Mouse (Mus musculus) forebrain, embryonic 16.5 days (tissue): ENCODE measurements at regions not wholly inside any gene's neighbourhood (a gene's known extent, or its start where the extent isn't known, plus 50 kb on each side); places are given as distances from the start of the nearest gene placed in this dataset.

Source experiments
- ATAC-seq: fragments of 200-750 bp; cut with Nextera tagmentation; 2 replicates; pipeline ENCODE4 v1.8.0; 2017; ENCODE audit warnings: mild to moderate bottlenecking, moderate library complexity
- H3K27ac ChIP-seq: fragments of 300-500 bp; sonication (generic); 2 replicates; pipeline ENCODE4 v1.5.1; 2014; ENCODE audit warnings: low read length, control low read depth
- H3K27me3 ChIP-seq: fragments of 300-500 bp; sonication (generic); replicated peaks from 2 replicates; pipeline ENCODE4 v1.6.1; 2014; ENCODE audit warnings: low read length; ENCODE audit not compliant: control insufficient read depth, insufficient read depth
- H3K36me3 ChIP-seq: fragments of 300-500 bp; sonication (generic); 2 replicates; pipeline ENCODE4 v1.6.1; 2014; ENCODE audit not compliant: control insufficient read depth, insufficient read depth
- H3K4me1 ChIP-seq: fragments of 300-500 bp; sonication (generic); replicated peaks from 2 replicates; pipeline ENCODE4 v1.6.1; 2014; ENCODE audit warnings: low read length; ENCODE audit not compliant: control insufficient read depth, insufficient read depth
- H3K4me2 ChIP-seq: fragments of 300-500 bp; sonication (generic); 2 replicates; pipeline ENCODE4 v1.6.1; 2014; ENCODE audit warnings: mild to moderate bottlenecking, low read length, control low read depth
- H3K4me3 ChIP-seq: fragments of 300-500 bp; sonication (generic); replicated peaks from 2 replicates; pipeline ENCODE4 v1.5.1; 2014; ENCODE audit warnings: mild to moderate bottlenecking, low read length, control low read depth
- H3K9ac ChIP-seq: fragments of 300-500 bp; sonication (generic); replicated peaks from 2 replicates; pipeline ENCODE4 v1.6.1; 2014; ENCODE audit warnings: low read depth, low read length, control low read depth
- H3K9me3 ChIP-seq: fragments of 300-500 bp; sonication (generic); 2 replicates; pipeline ENCODE4 v1.6.1; 2016; ENCODE audit warnings: low read length; ENCODE audit not compliant: control insufficient read depth
- WGBS: fragments of 180-500 bp; shearing (Covaris S2); extraction: QIAGEN DNeasy Blood & Tissue Kit; methylation state at CpG from one replicate; pipeline ENCODE4 v1.1.7; 2014; 5-methylcytosine and 5-hydroxymethylcytosine counted together

- no peaks in the 10 kb centered on the region for H3K36me3 ChIP-seq
- WGBS = 58% methylated on average over 11 of the region's 11 CpGs
- peak; percentile 50; the same call in 1 of the 2 replicates for ATAC-seq
Measured at GRCm38 (mm10) chr11:37650095-37650494, 414.3 kb upstream of the Tenm2 start.

GRCm38 (mm10) chr11:37623290-37623689 is 387.5 kb upstream of the Tenm2 start:
- 57% methylated on average over 2 of the region's 2 CpGs for whole genome bisulfite sequencing
- Histone ChIP-seq H3K27ac (no peak overlapping the region), H3K9me3 (no peaks in the 10 kb centered on the region), H3K27me3 (no peaks in the 10 kb centered on the region), H3K9ac (no peak overlapping the region), H3K4me2 (no peak overlapping the region), H3K4me3 (no peak overlapping the region), H3K4me1 (no peaks in the 10 kb centered on the region), H3K36me3 (no peaks in the 10 kb centered on the region)
- no peak for ATAC-seq

More at GRCm38 (mm10) chr11:37650095-37650494, 414.3 kb upstream of the Tenm2 start:
- no peaks in the 10 kb centered on the region for H3K9me3 ChIP-seq
- no peak overlapping the region for H3K4me3 ChIP-seq
- no peak overlapping the region for H3K9ac ChIP-seq
- H3K4me1 ChIP-seq = no peaks in the 10 kb centered on the region
- no peaks in the 10 kb centered on the region for H3K27me3 ChIP-seq
- H3K4me2 ChIP-seq = no peak overlapping the region
- no peak overlapping the region for H3K27ac ChIP-seq

- Histone ChIP-seq H3K36me3 (no peaks in the 10 kb centered on the region), H3K4me3 (no peak overlapping the region), H3K4me1 (no peaks in the 10 kb centered on the region), H3K27me3 (no peaks in the 10 kb centered on the region), H3K9ac (no peak overlapping the region), H3K4me2 (no peak overlapping the region), H3K27ac (no peak overlapping the region), H3K9me3 (no peaks in the 10 kb centered on the region)
- WGBS = 14% methylated on average over 1 of the region's 1 CpGs
- peak; percentile 90 for ATAC-seq
Measured at GRCm38 (mm10) chr11:37600533-37600932, 364.8 kb upstream of the Tenm2 start.

- ATAC-seq = 0 out of 2 replicates have a peak, but pooled peaks have one; percentile 38
- no peaks in the 10 kb centered on the region for H3K27me3 ChIP-seq
- H3K9ac ChIP-seq = no peak overlapping the region
- H3K36me3 ChIP-seq = no peaks in the 10 kb centered on the region
- no peak overlapping the region for H3K4me2 ChIP-seq
- 27% methylated on average over 2 of the region's 2 CpGs for WGBS
- no peak overlapping the region for H3K4me3 ChIP-seq
- no peak overlapping the region for H3K27ac ChIP-seq
- H3K4me1 ChIP-seq = no peaks in the 10 kb centered on the region
- H3K9me3 ChIP-seq = no peaks in the 10 kb centered on the region
Measured at GRCm38 (mm10) chr11:37582236-37582635, 346.5 kb upstream of the Tenm2 start.

GRCm38 (mm10) chr11:37533624-37534023 is 297.9 kb upstream of the Tenm2 start:
- Histone ChIP-seq H3K4me2 (no peak overlapping the region), H3K9ac (no peak overlapping the region), H3K36me3 (no peaks in the 10 kb centered on the region), H3K9me3 (no peaks in the 10 kb centered on the region), H3K27me3 (no peaks in the 10 kb centered on the region), H3K4me1 (peaks cover 6% of the 10 kb centered on the region), H3K27ac (no peak overlapping the region), H3K4me3 (no peak overlapping the region)
- WGBS = 27% methylated on average over 2 of the region's 2 CpGs
- peak; percentile 52 for ATAC-seq

- H3K36me3 ChIP-seq = no peaks in the 10 kb centered on the region
- H3K27ac ChIP-seq = no peak overlapping the region
- no peak for ATAC-seq
- H3K27me3 ChIP-seq = no peaks in the 10 kb centered on the region
- no peak overlapping the region for H3K9ac ChIP-seq
- no peak overlapping the region for H3K4me3 ChIP-seq
- H3K4me1 ChIP-seq = peaks cover 6% of the 10 kb centered on the region
- 18% methylated on average over 2 of the region's 2 CpGs for WGBS
- H3K4me2 ChIP-seq = no peak overlapping the region
- no peaks in the 10 kb centered on the region for H3K9me3 ChIP-seq
Measured at GRCm38 (mm10) chr11:37532476-37532875, 296.7 kb upstream of the Tenm2 start.

- no peaks in the 10 kb centered on the region for H3K36me3 ChIP-seq
- no peak overlapping the region for H3K4me3 ChIP-seq
- H3K4me1 ChIP-seq = peaks cover 9% of the 10 kb centered on the region
- no peak overlapping the region; the same call in 1 of the 2 replicates for H3K27ac ChIP-seq
- no peak overlapping the region for H3K9ac ChIP-seq
- H3K27me3 ChIP-seq = no peaks in the 10 kb centered on the region
- no peak overlapping the region for H3K4me2 ChIP-seq
- peak; percentile 57; the same call in 1 of the 2 replicates for ATAC-seq
- WGBS = 19% methylated on average over 3 of the region's 3 CpGs
- H3K9me3 ChIP-seq = no peaks in the 10 kb centered on the region
Measured at GRCm38 (mm10) chr11:37498463-37499015, 262.8 kb upstream of the Tenm2 start.

GRCm38 (mm10) chr11:37497874-37498273 is 262.1 kb upstream of the Tenm2 start:
- H3K4me1 ChIP-seq = peaks cover 9% of the 10 kb centered on the region
- WGBS = 10% methylated on average over 9 of the region's 9 CpGs
- no peak for ATAC-seq

GRCm38 (mm10) chr11:37480236-37480635 is 244.5 kb upstream of the Tenm2 start:
- H3K36me3 ChIP-seq = no peaks in the 10 kb centered on the region
- H3K4me2 ChIP-seq = no peak overlapping the region
- peak overlapping the region; percentile 73 for H3K27ac ChIP-seq
- no peak overlapping the region for H3K9ac ChIP-seq
- no peaks in the 10 kb centered on the region for H3K9me3 ChIP-seq
- no peak overlapping the region for H3K4me3 ChIP-seq
- 0 out of 2 replicates have a peak, but pooled peaks cover 4% of the 10 kb centered on the region for H3K4me1 ChIP-seq
- 17% methylated on average over 3 of the region's 3 CpGs for WGBS
- no peaks in the 10 kb centered on the region for H3K27me3 ChIP-seq
- ATAC-seq = peak; percentile 96

More at GRCm38 (mm10) chr11:37497874-37498273, 262.1 kb upstream of the Tenm2 start:
- Histone ChIP-seq H3K27me3 (no peaks in the 10 kb centered on the region), H3K4me3 (no peak overlapping the region), H3K27ac (no peak overlapping the region), H3K36me3 (no peaks in the 10 kb centered on the region), H3K4me2 (no peak overlapping the region), H3K9me3 (no peaks in the 10 kb centered on the region), H3K9ac (no peak overlapping the region)
